9 mouse cellular contexts compared by ENCODE assay signal in the genomic region with DNA sequence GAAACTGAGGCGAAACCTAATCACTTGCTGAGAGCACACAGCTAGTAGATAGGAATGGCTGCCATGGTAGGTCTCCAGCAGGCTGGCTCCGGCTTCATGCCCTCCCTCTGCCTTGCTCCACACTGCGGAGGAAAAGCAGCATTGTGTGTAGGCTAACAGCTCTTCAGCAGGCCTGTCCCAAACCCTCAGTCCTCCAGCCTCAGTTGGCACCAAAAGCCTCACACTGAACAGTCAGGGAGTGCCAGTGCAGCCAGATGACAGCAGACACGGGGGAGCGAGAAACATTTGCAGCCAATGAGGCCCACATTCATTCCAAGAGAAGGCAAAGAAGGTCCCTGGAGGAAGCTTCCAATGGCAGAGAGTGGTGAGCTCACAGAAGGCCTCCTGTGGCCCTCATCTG.
DNase-seq lines count a peak whose midpoint lies in the region; ATAC-seq and TF ChIP-seq lines count a peak whose summit lies in the region.
"Had no signal": no experiment of that assay in that cellular context is flagged by ENCODE, and none has a peak within 500 bp of the region (broad histone marks: within the 10 kb centered on the region; RNA-seq: fewer than 3 reads in every experiment).

No protein-coding gene starts in this region.

- WGBS in heart, embryonic 15.5 days: 73% methylated on average over 5 of the region's 5 CpGs
- WGBS in lung, embryonic 15.5 days: 79% methylated on average over 5 of the region's 5 CpGs

- no peak for ATAC-seq in heart, embryonic 15.5 days (replicated peaks; ENCODE audit: insufficient number of reproducible peaks, insufficient read depth, low FRiP score, low read depth)
- no peak for ATAC-seq in lung, embryonic 15.5 days (ENCODE audit: borderline replicate concordance, extremely low read depth, low FRiP score, low TSS enrichment)

- no peak overlapping the region for H3K4me3 ChIP-seq in heart, embryonic 15.5 days
- no peak overlapping the region for H3K4me3 ChIP-seq in lung, embryonic 15.5 days
- H3K4me3 ChIP-seq in myocyte: no peak overlapping the region
- H3K4me3 ChIP-seq: hindbrain, embryonic 15.5 days had no signal

- no peak for TF ChIP-seq POLR2A in myocyte (IDR thresholded peaks at IDR 0.05; ENCODE audit: insufficient read length, low read depth)

- H3ac ChIP-seq in myocyte (ENCODE audit: control insufficient read depth, insufficient read length): no peak overlapping the region

- peak overlapping the region; percentile 26 for H3K9ac ChIP-seq in heart, embryonic 15.5 days
- no peak overlapping the region for H3K9ac ChIP-seq in lung, embryonic 15.5 days
- H3K9ac ChIP-seq: hindbrain, embryonic 15.5 days had no signal

- H3K27ac ChIP-seq in heart, embryonic 15.5 days: peak overlapping the region; percentile 93
- peak overlapping the region; percentile 95; the same call in 1 of the 2 replicates for H3K27ac ChIP-seq in lung, embryonic 15.5 days
- H3K27ac ChIP-seq: hindbrain, embryonic 15.5 days had no signal

- H3K36me3 ChIP-seq in heart, embryonic 15.5 days: no peaks in the 10 kb centered on the region
- no peaks in the 10 kb centered on the region for H3K36me3 ChIP-seq in lung, embryonic 15.5 days
- H3K36me3 ChIP-seq in myocyte (ENCODE audit: control insufficient read depth, insufficient read depth): no peaks in the 10 kb centered on the region
- H3K36me3 ChIP-seq: hindbrain, embryonic 15.5 days had no signal

- peaks cover 100% of the 10 kb centered on the region for H3K4me1 ChIP-seq in heart, embryonic 15.5 days (replicated peaks)
- H3K4me1 ChIP-seq in lung, embryonic 15.5 days: peaks cover 95% of the 10 kb centered on the region

- intact Hi-C loops in heart, postnatal 10 days (cut with DNase I): no loop called here

- DNase-seq in heart, postnatal 10 days: no peak
- DNase-seq in lung, adult 18-20 months: no peak
- peak; percentile 28 to 59 for DNase-seq in kidney, postnatal 25 days
- DNase-seq in urinary bladder, postnatal 36 days (ENCODE audit: low spot score in 2 of 2): no peak
- DNase-seq: adrenal gland, adult 2 months had no signal

- H3K79me2 ChIP-seq in myocyte (ENCODE audit: control insufficient read depth, insufficient read depth): peaks cover 72% of the 10 kb centered on the region

- no peaks in the 10 kb centered on the region for H3K27me3 ChIP-seq in heart, embryonic 15.5 days
- H3K27me3 ChIP-seq in lung, embryonic 15.5 days: no peaks in the 10 kb centered on the region
- H3K27me3 ChIP-seq in myocyte (ENCODE audit: control insufficient read depth, insufficient read depth, insufficient read length): no peaks in the 10 kb centered on the region

- H3K9me3 ChIP-seq in heart, embryonic 15.5 days (replicated peaks): no peaks in the 10 kb centered on the region
- no peaks in the 10 kb centered on the region for H3K9me3 ChIP-seq in lung, embryonic 15.5 days
- H3K9me3 ChIP-seq: hindbrain, embryonic 15.5 days had no signal

- peak overlapping the region; percentile 75 for H3K4me2 ChIP-seq in heart, embryonic 15.5 days
- no peak overlapping the region for H3K4me2 ChIP-seq in lung, embryonic 15.5 days
- peak overlapping the region; percentile 86 for H3K4me2 ChIP-seq in myocyte (ENCODE audit: low read depth)
- H3K4me2 ChIP-seq: hindbrain, embryonic 15.5 days had no signal

TF ChIP-seq in myocyte, 11 proteins besides CTCF, POLR2A, EP300 and RAD21:
- TF ChIP-seq E2F4 (IDR thresholded peaks at IDR 0.05; ENCODE audit: insufficient read depth) (no peak), SRF (IDR thresholded peaks at IDR 0.05; ENCODE audit: control insufficient read depth, insufficient read length, low read depth) (no peak), CEBPB (IDR thresholded peaks at IDR 0.05; ENCODE audit: insufficient read depth, poor library complexity, severe bottlenecking) (no peak), MYOD1 (IDR thresholded peaks at IDR 0.05; ENCODE audit: control insufficient read depth in 1 of 3, insufficient read length in 2 of 3, low read depth in 2 of 3) (no peak), USF1 (IDR thresholded peaks at IDR 0.05; ENCODE audit: low read depth) (no peak), TCF3 (IDR thresholded peaks at IDR 0.05; ENCODE audit: insufficient read length, low read depth) (no peak)

Comparison
In these comparisons a context has a peak if more than half of its experiments do, and no peak if none do; other contexts are left out.
1. DNase-seq: peak in kidney, postnatal 25 days (2 of 2); none in heart, postnatal 10 days (0 of 2), lung, adult 18-20 months (0 of 2) and urinary bladder, postnatal 36 days (0 of 2).